Mouse (Mus musculus) embryo, embryonic 9.5 days (tissue): ENCODE data around the gene Insc.
A peak's percentile ranks its signal among the peaks of the same experiment; 100 is the strongest.
"Not testable (repeated sequence)": the region's sequence is repeated elsewhere in the genome, so short reads cannot be mapped to it uniquely, and the experiment has no call there.

ENCODE experiments used
- DNase-seq: peaks from one replicate; pipeline ENCODE4 v3.0.0-alpha.2; 2017; ENCODE audit errors: extremely low spot score

Insc gene

DNA sequence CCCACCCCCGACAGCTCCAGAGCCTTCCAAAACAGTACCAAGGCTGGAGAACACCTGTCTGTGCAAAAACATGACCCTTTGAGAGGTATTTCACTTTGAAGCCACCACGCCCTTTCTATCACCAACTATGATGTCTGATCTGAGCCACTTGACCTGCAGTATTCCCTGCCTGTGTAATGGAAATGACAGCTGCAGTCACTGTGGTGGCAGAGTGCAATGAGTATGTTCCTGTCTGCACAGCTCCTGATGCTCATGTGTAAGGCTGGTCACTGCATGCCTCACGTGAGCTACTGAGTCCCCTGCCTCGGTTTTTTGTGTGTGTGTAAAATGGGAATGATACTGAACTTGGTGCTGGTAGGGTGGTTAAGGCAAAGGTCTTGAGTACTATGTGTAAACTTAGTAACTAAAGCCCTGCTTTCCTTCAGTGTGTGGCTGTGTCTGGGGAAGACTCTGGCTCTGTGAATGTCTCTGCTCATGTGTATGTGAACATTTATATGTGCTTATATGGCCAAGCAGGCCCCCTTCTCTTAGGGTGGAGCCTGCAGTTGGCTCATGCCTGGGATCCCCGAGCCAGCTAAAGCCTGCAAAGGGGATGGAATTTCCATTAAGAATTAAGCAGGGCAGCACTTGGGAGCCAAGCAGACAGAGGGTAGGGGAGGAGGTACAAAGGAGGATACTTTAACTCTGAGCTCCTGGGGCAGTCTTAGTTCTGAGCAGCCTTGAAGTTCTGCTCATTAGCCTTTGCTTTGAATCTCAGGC lies at the start of gene Insc:
Gene Insc (plus strand): TSS at position 673 of the 759 bp plus-strand sequence.
- DNase-seq = no peak

DNA sequence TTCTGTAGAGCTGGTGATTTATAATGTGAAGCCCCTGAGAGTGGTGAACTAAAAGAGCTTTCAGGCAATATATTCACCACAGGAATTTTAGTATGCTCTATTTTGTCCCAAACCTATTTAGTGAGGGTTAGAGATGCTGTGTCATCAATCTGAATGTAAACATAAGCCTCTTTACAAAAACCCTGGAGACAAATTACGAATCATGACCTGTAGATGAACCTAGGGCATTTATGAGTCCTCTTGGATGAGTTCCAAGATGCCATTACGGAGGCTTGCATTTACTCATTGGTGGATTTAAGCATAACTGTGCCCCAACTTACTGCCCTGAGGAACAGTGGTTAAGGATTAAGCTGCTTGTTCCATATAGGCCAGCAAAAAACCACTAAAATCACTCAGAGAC lies 42.6 kb upstream of the Insc start:
- no peak for DNase-seq

DNA sequence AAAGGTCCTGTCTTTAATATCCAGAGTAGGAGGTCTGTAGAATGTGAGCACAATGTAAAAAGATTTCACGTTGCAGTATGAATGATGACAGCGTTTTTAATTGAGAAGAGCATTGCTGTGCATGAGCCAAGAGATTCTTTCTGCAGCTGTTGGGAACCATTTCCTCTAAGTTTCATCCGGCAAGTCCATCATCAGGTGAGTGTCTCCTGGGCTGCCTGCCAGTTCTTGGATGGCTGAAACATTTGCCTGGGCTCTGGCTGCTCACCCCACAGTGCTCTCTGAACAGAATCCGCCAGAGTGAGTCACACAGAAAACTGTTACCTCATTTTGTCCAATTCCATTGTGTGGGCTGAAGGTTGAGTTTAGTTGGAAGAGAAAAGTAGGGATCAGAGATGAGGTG lies 36.8 kb upstream of the Insc start:
- no peak for DNase-seq

DNA sequence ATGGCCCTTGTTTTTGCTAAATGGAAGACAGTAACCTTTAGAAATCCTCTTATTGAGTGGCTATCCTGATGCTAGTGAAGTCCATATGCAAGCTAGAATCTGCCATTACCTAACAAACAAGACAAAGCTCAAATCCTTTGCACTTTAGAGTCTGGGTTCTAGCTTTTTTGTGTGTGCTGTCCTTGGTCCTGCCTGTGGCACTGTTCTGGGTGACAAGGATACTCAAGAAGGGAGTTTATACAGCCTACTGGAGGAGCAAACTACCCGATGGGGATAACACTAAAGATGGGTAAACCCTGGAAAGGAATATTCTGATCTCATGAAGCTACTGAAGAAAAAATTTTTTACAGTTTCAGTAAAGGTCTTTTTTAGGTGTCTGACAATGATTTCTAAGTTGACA lies 36.1 kb upstream of the Insc start:
- DNase-seq = no peak

DNA sequence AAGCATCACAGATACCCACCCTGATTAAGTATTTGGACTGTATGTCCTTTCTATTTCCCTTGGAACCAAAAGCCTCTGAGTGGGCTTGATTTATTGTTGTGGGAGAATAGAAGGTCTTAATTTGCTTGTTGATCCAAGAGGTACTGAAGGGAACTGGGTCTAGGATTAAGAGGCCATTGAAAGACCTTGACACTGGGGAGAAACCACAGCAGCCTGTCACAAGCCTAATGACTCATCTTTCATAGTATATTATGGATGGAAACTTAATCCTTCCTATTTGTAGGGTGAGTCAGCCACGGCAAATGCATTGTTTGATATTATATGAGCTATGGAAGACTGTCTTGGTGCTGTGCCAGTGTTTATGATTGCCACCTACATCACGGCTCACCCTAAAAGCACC lies 33.1 kb upstream of the Insc start:
- no peak for DNase-seq

DNA sequence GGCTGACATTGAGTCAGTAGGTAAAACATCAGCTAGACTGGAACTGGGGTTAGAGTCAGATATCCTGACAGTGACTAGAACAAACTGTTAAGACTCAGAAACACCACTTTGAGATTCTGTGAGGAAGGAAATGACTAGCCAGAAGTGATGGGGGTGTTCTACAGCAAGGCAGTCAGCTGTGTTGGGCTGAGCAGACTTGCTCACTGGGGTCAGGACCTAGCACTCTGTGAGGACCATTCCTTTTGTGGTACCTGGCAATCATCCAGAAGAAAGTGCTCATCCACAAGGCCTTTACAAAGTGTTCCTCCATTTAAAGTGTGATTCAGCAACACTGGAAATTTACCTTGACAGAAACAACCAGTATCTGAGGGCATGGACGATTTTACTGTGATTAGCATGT lies 31.0 kb upstream of the Insc start:
- DNase-seq = no peak

DNA sequence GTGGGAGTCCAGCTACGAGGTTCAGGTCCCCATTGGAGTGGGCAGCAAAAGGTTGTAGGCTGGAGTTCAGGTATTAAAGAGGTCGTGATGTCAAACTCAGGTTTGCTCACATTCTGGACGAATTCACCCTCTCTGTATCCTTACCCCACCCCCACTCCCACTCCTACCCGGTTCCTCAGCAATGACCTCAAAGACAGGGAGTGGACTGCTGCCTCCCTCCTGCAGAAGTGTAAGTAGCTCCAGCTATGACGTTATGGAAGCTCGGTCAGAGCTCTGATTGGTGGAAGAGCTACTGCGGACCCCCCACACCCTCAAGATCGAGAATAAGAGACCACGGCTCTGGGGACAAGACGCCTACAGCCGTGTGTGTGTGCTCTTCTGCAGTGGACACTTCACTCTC lies 25.2 kb upstream of the Insc start, which contains the start of gene Calcb:
Gene Calcb (plus strand): TSS at position 344 of the 400 bp plus-strand sequence.
- DNase-seq = no peak

DNA sequence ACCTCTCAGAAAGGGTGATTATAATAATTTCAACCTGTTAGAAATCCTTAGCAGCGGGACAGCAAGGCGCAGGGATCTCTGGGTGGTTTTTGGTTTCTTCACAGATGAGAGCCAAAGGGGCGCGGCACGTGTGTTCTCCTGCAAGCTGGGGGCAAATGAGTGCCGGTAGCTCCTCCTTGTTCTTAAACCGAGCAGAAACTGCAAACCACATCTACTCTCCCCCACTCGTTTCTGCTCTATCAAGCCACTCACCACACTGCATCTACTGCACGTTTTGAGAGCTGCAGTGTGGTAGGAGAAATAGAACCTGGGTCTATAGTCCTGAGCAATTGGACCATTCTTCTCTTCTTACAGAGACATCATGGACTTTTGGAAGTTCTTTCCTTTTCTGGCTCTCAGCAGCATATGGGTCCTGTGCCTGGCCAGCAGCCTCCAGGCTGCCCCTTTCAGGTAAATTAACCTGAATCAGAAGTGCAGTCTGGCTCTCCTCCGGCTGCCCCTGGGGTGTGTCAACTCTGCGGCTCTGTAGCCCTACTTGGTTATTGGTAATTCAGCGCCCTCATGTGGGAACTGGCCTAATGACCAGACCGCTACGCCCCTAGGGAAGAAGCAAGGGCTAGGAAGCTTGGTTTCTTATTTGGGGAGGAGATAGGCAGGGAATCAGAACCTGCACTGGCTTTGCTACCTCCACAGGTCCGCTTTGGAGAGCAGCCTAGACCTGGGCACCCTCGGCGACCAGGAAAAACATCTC lies 23.9 kb upstream of the Insc start:
- DNase-seq = peak; percentile 52

DNA sequence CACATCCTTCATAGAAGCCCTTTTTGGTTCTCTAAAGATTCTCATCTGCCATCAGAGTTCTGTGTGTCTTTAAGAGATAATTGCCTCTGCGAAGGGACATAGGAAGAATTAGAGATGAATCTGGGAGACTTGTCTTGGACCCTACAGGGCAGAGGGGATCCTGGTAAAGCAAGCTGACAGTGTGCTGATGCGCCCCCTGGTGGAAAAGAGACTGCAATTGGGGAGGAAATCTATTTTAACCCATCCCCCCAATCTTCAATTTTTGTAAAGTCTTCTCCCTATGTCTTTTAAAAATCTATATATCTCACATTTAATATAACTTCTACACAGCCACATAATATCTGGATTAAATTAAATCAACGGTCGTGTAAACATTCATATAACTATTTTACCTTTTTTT lies 13.8 kb upstream of the Insc start:
- DNase-seq = not testable (repeated sequence)

DNA sequence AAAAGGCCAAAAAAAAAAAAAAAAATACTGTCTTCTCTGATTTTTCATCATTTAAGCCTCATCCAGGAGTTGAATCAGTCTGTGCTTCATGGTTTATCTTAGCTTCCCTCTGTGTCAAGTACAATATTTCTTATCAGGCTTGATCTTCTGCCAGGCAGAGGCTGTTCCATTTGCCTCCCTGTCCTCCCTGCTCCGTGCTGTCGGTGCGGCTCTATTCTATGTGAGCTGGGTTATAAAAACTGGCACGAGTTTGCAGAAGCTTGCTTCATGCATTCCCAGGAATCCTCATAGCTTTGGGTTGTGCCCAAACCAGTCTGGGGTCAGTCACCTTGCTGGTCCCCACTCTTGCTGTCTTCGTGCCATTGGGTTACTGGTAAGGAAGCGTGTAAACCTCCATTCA lies 12.3 kb upstream of the Insc start:
- DNase-seq = no peak

DNA sequence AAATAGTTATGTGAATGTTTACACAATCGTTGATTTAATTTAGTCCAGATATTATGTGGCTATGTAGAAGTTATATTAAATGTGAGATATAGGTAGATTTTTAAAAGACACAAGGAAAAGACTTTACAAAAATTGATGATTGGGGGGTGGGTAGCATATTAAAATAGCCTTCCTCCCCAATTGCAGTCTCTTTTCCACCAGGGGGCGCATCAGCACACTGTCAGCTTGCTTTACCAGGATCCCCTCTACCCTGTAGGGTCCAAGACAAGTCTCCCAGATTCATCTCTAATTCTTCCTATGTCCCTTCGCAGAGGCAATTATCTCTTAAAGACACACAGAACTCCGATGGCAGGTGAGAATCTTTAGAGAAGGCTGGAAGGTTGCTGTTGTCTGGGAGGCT lies 11.8 kb upstream of the Insc start:
- DNase-seq = not testable (repeated sequence)

DNA sequence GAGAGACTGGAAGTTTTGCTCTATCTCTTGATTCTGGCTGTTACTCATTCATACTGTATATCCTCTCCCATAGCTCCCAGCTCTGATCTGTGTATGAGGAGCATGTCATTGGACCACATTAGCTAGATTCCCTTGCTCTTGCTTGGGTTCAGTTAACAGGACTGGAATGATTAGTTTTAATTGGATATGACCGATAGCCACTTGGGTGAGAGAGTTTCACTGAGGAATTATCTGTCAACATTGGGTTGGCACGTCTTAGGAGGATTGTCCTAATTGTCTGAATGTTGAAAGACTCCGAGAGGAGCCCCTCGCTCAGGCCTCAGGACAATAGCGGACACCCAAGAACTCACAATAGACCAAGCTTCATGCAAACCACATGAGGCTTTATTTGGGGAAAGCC lies 7.2 kb upstream of the Insc start:
- no peak for DNase-seq

DNA sequence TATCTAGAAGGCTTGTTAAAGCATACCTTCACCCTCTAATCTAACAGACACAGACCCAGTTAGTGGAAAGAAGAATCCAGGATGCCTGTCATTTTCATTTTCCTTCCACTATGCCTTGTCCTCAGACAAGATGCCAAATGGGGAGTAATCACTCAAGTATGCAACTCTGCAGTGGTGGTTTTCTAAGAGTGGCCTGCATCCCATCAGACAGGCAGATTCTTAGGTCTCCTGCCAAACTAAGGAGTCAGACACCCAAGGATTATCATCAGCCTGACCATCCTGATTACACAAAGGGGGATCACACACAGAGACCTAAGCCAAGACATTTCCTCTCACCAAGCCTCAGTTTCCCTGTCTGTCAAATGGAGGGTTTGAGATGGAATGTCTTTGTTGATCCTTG lies 5.3 kb upstream of the Insc start:
- DNase-seq = no peak

DNA sequence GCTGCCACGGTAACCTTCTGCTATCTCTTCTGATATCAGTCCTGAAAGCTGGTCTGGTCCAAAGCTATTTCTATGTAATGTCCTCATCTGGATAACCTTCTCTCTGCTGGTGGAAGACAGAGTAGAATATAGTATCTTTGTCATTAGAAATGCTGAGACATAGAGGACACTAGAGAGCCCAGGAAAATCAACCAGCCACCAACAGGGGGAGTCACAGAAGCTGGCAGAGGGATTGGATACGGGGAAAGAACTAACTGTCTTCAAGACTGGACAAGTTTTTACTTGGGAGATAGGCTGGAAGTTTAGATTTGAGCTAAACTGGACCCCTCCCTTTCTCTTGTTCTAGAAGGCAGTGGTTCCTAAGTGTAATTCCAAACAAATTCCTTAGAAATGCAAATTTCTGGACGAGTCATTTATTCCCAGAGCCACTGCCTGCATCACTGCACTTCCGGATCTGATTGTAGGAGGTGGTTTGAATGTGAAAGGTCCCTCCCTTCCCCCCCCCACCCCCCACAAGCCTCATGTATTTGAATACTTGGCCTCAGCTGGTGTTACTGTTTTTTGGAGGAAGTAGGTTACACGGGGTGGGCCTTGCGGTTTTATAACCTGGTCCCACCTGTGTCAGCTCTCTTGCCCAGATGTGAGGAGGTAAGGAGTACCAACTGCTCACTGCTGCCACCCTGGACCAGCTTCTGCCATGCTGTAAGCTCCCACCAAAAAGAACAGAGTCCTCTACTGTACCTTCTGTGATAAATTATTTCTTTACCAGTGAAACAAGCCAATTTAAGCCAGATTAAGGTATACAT lies 2.9 kb upstream of the Insc start:
- peak; percentile 7 for DNase-seq

DNA sequence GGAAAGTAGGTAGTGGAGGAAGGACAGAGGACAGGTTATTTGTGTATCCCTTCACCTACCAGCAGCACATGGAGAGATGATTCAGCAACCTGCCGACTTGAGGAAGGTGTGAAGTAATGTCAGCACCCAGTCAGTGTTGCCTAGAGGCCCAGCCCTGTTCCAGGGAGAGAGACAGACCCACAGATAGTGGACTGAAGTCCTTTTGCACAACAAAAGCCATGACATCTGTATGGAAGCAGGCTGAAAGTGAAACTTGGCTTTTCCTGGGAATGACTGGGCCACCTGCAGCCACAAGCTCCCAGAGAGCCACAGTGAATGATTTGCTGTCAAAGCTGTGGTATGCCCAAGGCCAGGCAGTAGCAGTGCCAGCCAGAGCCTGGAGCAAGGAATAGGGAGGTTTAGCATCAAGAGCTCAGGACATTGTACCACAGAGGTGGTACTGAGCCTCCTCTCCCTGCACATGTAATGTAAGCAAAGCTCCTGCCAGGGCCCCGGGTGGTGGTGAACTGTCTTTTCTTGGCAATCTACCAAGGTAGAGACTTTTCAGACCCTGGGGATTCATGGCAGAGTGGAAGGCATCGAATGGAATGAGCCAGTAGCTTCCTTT lies 1.2 kb downstream of the Insc start:
- no peak for DNase-seq

DNA sequence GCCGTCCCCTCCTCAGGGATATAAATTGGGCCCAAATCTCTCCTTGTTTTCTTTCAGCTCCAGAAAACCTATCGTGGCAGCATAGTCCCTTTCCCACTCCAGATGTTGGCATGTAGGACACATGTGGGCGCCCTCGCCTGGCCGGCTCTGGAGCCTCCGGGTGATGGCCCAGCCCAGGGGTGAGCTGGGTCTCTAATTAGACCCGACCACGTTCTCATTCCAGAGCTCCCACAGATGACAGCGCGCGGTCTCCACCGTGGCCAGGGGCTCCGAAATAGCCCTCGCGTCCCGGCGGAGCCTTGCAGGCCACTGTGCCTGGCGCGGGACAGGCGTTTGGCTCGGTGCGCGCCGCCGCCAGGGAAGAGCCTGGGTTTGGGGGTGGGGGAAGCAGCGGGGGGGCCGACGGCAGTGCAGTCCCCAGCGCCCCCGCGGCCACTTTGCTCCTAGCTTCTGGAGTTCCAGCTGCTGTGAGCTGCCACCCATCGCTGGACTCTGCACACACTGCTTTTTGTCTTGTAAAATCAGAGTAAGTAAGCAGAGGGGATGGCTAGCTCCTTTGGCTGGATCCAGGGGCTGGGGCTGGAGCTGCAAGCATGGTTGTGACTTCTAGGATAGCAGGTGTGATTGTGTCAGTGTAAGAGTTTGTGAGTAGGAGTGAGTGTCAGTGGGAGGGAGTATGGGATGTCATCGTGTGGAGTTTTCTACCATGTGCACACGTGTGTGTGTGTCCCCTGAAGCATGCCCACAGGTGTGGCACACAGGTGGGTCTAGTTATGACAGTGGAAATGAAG lies 2.2 kb downstream of the Insc start:
- DNase-seq = peak; percentile 39

DNA sequence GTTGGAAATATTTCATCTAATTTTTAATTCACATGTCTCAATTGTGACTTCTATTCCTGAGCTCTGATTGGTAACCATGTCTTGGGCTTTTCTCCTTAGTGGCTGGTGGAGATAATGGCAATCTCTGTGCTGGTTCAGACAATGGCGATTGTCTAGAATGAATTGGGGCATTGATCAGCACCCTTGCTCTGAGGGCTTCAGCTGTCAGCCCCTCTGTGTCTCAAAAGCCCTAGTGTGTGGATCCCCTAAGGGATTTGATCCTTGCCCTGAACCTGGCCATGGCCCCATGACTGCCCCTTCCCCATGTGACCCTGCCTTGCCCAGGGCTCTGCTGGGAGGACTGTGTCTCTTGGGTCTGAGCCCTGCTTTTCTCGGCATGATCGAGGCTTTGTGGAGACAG lies 4.1 kb downstream of the Insc start:
- peak; percentile 12 for DNase-seq

DNA sequence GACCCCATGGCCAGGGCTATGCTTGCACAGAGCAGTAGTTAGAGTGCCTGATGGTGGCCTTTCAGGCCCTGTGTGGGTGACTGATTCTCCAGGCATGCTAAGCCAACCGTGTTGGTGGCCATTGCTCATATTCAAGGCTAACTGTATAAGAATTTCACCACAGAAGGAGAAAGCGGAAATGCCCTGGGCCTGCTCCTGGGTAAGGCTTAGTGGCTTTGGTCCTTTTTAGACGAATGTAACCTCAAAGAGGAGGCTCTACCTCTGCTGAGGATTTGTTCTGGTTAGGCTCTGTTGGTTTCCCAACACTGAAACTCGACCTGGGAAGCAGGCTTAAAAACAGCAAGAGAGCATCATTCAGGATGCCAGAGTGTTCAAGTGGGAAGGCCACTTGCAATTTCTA lies 4.7 kb downstream of the Insc start:
- DNase-seq = no peak

DNA sequence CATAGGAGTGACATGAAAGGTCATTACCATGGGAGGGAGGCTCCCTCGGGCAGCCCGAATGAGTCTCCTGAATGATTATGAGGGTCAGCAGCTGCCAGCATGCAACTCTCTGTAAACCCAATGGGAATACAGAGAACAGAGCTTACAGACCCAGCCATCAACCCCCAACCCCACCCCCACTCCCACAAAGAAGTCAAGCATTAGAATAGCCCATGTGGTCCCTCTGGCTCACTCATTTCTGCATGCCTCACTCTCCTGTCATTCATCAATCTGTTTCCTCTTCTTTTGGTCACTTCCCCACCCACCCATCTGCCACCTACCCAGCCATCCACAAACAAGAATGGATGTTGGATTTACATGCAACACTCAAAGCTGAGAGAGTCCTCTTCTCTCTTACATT lies 10.0 kb downstream of the Insc start:
- no peak for DNase-seq

DNA sequence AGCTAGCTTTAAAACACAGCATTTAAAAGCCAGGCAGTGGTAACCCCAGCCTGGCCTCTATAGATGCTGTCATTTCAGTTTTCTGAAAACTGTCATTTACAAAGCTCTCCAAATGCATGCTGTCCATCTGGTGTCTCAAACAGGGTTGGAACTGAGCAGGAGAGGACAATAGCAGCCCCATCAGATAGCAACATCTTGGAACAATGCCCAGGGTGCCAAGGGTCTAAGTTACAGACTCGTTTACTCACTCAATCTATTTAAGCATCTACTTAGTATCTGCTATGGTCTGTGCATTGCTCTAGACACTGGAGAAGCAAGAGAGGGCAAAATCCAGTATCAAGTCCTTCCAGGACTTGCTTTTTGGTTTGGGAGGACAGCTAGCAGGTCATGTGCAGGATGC lies 10.7 kb downstream of the Insc start:
- no peak for DNase-seq

DNA sequence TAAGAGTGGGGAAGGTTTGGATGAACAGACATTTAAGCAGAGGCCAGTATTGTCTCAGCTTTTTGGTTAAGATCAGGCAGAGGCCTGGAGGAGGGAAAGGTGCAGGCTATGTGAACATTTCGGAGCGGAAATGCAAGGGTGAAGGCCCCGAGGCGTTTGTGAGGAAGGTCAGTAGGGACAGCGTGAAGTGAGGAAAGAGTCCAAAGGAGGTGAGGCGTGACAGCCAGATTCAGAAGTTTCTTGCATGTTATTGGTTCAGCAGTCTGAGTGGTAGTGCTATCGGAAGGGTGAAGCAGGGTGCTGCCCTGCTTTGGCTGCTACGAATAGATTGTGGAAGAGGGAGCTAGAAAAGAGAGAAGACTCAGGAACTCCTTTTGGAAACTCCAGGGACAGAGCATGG lies 11.1 kb downstream of the Insc start:
- DNase-seq = no peak
